Mouse (Mus musculus) gastrocnemius, adult 2 months (tissue): ENCODE results near the gene Slit3. TPM values are rescaled to one million over a fixed set of nuclear protein-coding genes. Genes with fewer than 3 reads are reported as not detected.
A peak's percentile ranks its signal among the peaks of the same experiment; 100 is the strongest.

ENCODE experiments used
- DNase-seq: peaks from one replicate; pipeline ENCODE4 v3.0.0; 2022
- H3K27ac ChIP-seq: fragments of 200-600 bp; 2 replicates; pipeline ENCODE4 v1.8.1; 2022; ENCODE audit warnings: mild to moderate bottlenecking
- H3K4me3 ChIP-seq: fragments of 200-600 bp; 2 replicates; pipeline ENCODE4 v1.8.1; 2022; ENCODE audit warnings: mild to moderate bottlenecking, moderate library complexity
- CTCF ChIP-seq: fragments of 200-600 bp; IDR thresholded peaks from 2 replicates; pipeline ENCODE4 v1.8.1; 2022; ENCODE audit warnings: antibody characterized with exemption, mild to moderate bottlenecking, moderate library complexity
- intact Hi-C: fragments of 180-260 bp; cut with DNase I; formaldehyde crosslinking; loops from one replicate; pipeline ENCODE4 v1.15.1; 2025
- total RNA-seq, 2 experiments: library from RNA; stranded (reverse); gene quantifications; 2 replicates each; pipeline ENCODE4 v1.2.3; 2021

The Slit3 gene
- total RNA-seq, 2 experiments from 2014 or later, result 9.2 to 10.9 TPM

DNA sequence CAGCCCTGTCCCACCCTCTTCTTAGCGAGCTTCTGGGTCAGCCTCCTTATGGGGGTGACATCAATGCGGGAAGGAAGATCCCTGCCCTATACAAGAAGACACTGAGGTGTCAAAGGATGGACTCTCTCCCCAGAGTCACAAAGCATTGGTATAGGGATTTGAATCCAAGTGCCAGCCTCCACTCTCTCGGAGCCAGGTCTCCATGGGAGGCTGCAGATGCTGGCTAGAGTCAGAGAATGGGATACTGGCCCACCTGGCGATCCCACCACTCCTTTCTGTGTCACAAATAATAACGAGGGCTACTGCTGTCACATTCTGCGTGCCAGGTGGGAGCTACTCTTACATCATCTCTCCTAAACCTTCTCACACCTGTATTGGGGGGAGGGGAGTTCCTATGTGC is 549.2 kb downstream of the Slit3 start:
- intact Hi-C loops, result no loop called here
- DNase-seq, result no peak
- no peak for TF ChIP-seq CTCF
- H3K27ac ChIP-seq, result no peak overlapping the region
- no peak overlapping the region for H3K4me3 ChIP-seq

GRCm38 (mm10) chr11:35670746-35671145 is 549.7 kb downstream of the Slit3 start:
- Histone ChIP-seq H3K27ac (no peak overlapping the region), H3K4me3 (no peak overlapping the region)
- TF ChIP-seq CTCF, result no peak
- DNase-seq, result no peak
- intact Hi-C loops, result no loop called here

DNA sequence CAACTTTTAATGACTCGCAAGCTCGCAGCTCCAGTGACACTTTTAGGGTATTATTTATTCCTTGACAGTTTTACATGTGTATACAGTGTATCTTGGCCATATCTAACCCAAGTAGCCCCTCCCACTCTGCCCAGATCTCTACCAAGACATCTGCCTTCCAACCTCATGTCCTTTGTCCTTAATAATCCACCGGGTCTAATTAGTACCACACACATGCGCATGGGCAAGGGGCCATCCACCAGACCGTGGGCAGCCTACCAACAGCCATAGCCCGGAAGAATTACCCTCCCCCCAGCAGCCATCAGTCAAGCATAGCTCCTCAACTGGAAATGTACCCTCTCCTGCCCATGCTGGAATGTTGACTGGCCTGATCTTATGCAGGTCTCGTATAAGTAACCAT is 552.0 kb downstream of the Slit3 start:
- no peak overlapping the region for H3K4me3 ChIP-seq
- no peak for DNase-seq
- H3K27ac ChIP-seq, result no peak overlapping the region
- intact Hi-C loops, result no loop called here
- TF ChIP-seq CTCF, result no peak

DNA sequence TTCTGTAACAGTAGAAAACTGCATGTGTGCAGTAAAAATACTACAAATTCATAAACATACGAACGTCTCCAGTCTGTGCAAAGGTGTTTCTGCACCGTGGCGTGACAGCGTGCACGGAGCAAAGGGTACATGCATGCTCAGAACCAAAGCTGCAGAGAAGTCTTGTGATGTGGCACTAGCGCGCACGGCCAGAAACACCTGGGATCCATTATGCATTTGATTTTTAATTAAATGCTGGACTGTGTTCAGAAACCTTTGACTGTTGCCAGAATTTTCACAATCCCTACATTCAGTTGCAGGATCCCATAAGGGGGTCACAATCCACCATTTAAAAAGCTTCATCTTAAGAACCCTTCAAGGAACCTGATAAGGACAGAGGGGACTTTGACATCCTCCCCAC is 553.2 kb downstream of the Slit3 start:
- no peak for TF ChIP-seq CTCF

DNA sequence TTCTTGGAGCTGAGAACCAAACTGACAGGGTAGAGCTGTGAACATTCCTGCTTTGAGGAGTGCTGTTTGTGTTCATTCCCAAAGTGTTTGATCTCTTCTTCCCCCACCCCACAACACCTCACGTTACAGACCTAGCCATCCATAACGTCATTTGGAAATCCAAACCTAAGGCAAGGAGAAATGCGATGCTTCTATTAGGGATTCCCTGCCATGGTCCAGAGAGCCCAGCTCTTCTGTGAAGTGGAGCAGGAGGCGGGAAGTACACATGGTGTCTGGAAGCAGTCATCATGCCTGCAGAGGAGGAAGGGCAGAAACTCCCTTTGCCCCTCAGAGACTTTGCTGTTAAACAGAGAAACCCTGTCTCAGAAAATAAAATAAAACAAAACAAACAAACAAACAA is 555.7 kb downstream of the Slit3 start:
- Histone ChIP-seq H3K4me3 (no peak overlapping the region), H3K27ac (no peak overlapping the region)
- DNase-seq, result no peak
- intact Hi-C loops, result no loop called here
- TF ChIP-seq CTCF, result no peak

More for the DNA sequence above, 553.2 kb downstream of the Slit3 start:
- no peak for DNase-seq
- intact Hi-C loops, result no loop called here
- Histone ChIP-seq H3K27ac (no peak overlapping the region), H3K4me3 (no peak overlapping the region)

DNA sequence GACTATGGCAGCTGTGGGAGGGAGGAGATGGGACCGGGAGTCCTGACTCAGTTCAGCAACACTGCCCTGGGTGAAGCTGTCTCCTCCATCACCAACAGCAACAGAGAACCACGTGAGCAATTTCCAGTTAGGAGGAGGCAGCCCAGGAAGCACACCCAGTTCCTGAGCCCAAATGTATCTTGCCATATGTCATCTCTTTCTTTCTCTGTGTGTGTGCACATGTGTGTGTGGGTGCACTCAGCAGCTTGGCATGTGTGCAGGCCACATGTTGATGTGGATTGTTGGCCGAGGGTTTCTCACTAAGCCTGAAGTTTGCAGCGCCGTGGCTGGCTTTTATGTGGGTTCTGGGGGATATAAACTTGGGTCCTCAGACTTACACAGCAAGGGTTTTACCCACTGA is 559.0 kb downstream of the Slit3 start:
- no peak for DNase-seq
- no peak overlapping the region for H3K27ac ChIP-seq
- intact Hi-C loops, result no loop called here
- TF ChIP-seq CTCF, result no peak
- H3K4me3 ChIP-seq, result no peak overlapping the region

GRCm38 (mm10) chr11:35687316-35687715 is 566.3 kb downstream of the Slit3 start:
- intact Hi-C loops, result no loop called here
- no peak for DNase-seq
- Histone ChIP-seq H3K27ac (no peak overlapping the region), H3K4me3 (no peak overlapping the region)
- TF ChIP-seq CTCF, result no peak

GRCm38 (mm10) chr11:35690515-35691281 is 569.7 kb downstream of the Slit3 start:
- no peak for TF ChIP-seq CTCF
- H3K27ac ChIP-seq, result no peak overlapping the region
- H3K4me3 ChIP-seq, result no peak overlapping the region
- intact Hi-C loops, result loop anchor here (5.0 kb wide), 1 partner anchor 57 kb away; no protein-coding TSS in a partner anchor
- DNase-seq, result no peak

DNA sequence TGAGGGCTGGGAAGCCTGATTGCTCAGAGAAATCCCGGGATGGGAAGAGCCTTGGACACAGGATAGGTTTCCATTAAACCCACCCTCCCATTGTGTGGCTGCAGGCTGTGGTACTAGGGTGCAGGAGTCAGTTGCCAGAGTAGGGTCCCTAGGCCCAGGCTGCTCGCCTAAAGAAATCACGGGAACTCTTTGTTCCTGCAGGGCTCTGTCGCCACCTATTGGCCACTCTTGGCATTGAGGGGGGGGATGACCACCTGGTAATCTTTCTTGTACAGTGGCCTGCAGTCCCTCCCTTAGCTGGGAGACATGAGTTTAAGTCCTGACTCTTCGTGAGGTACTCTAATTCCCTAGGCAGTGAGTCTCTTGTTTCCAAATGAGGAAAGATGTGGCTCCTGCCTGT is 572.1 kb downstream of the Slit3 start:
- intact Hi-C loops, result loop anchor here (5.0 kb wide), 1 partner anchor 54 kb away; no protein-coding TSS in a partner anchor
- DNase-seq, result peak; percentile 61
- TF ChIP-seq CTCF, result peak; percentile 85
- no peak overlapping the region for H3K4me3 ChIP-seq
- no peak overlapping the region for H3K27ac ChIP-seq

DNA sequence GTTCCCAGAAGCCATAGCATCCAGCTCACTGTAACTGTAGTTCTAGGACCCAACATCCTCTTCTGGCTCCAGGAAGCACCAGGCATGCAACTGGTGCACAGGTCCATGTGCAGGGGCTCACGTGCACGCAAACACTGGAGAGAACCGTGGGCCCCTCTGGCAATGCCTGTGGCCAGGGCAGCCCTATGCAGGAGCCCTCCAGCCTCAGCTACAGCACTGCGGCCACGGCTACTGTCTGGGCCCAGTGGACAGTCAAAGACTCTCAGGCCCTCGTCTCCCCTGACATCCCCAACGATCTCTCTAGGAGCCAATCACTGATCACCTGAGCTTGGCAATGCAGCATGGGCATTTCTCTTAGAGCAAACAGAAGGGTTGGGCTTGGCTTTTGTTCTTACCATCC is 572.6 kb downstream of the Slit3 start:
- no peak for DNase-seq
- Histone ChIP-seq H3K4me3 (no peak overlapping the region), H3K27ac (no peak overlapping the region)
- intact Hi-C loops, result loop anchor here (5.0 kb wide), 1 partner anchor 54 kb away; no protein-coding TSS in a partner anchor
- TF ChIP-seq CTCF, result no peak

DNA sequence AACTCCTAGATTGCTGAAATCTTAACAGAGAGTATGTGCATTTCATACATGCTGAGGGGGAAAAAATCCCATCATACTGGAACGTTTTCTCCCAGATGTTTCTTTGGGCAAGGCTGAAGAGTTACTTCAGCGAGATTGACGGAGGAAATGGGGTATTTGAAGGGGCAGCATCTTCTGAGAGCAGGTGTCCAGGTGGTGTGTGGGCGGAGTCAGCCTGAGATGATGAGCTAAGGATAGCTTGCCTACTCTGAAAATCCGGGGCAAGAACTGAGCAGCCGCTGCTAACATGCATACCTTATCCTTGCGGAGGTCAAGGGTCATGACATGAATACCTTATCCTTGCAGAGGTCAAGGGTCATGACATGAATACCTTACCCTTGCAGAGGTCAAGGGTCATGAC is 576.5 kb downstream of the Slit3 start:
- H3K27ac ChIP-seq, result no peak overlapping the region
- no peak overlapping the region for H3K4me3 ChIP-seq
- DNase-seq, result no peak
- TF ChIP-seq CTCF, result no peak
- intact Hi-C loops, result no loop called here

DNA sequence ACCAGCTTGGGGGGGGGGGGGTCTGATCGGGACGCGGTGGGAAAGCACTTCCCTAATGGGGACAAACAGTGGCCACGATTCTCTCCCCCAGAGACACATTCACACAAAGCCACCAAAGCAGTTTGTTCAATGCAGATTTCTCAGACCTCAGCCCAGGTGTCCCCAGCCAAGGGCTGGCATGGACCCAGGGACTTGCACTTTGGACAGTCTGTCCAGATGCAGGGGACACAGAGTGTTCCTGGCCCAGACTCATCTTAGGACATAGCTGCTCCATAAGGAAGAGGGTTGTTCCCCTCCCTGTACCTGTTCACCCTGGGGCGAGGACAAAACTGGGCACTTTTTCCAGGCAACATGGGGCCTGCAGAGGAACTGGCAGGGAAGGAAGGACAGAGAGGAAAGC is 577.9 kb downstream of the Slit3 start:
- H3K27ac ChIP-seq, result no peak overlapping the region
- no peak for DNase-seq
- no peak for TF ChIP-seq CTCF
- intact Hi-C loops, result no loop called here
- H3K4me3 ChIP-seq, result no peak overlapping the region

- no peak overlapping the region for H3K4me3 ChIP-seq
- intact Hi-C loops, result no loop called here
- H3K27ac ChIP-seq, result no peak overlapping the region
- no peak for DNase-seq
- peak; percentile 44 for TF ChIP-seq CTCF
Measured at GRCm38 (mm10) chr11:35703471-35703870, 582.4 kb downstream of the Slit3 start.

DNA sequence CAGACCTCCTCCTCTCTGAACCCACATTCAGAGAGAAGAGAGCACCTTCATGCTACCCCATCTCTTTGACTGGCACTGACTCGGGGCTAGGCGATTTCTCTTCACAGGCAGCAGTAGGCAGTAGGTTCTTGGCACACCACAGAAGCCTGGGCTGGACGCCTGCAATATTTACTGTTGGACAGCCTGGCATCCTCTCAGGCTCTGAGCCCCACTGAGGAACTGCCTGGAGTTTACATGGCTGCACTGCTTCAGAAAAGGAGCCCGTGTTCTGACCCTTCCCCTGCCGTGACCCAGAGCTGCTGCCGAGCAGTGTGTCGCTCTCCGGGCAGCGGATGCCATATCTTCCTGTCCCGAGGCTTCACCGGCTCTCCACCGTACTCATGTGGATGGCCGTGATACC is 583.4 kb downstream of the Slit3 start:
- H3K4me3 ChIP-seq, result no peak overlapping the region
- H3K27ac ChIP-seq, result no peak overlapping the region
- no peak for TF ChIP-seq CTCF
- intact Hi-C loops, result no loop called here
- DNase-seq, result no peak
